Mouse (Mus musculus): ENCODE results near the gene Cacnb1.

GRCm38 (mm10) chr11:98001351-98001824 is 21.4 kb downstream of the Cacnb1 start:
- TF ChIP-seq POLR2A (IDR thresholded peaks at IDR 0.05; ENCODE audit: control insufficient read depth, low read depth, low read length) (no peak), CTCF (IDR thresholded peaks at IDR 0.05; ENCODE audit: control insufficient read depth, insufficient read depth, insufficient replicate concordance, low read depth, low read length) (no peak)

Data from testis, adult 2 months (tissue).